Mouse (Mus musculus) testis, adult 2 months (tissue): ENCODE measurements around the gene Kcnc1. TPM values are rescaled to one million over a fixed set of nuclear protein-coding genes. Genes with fewer than 3 reads are reported as not detected.

Experiments
- H3K27ac ChIP-seq: fragments of 200-500 bp; 2 replicates; pipeline ENCODE4 v1.5.1; 2012; ENCODE audit warnings: low read depth, low read length; ENCODE audit not compliant: control insufficient read depth, insufficient read depth
- H3K27me3 ChIP-seq: fragments of 200-500 bp; 2 replicates; pipeline ENCODE4 v1.6.1; 2012; ENCODE audit warnings: mild to moderate bottlenecking, low read length, moderate library complexity; ENCODE audit not compliant: control insufficient read depth, insufficient read depth
- H3K36me3 ChIP-seq: fragments of 200-500 bp; 2 replicates; pipeline ENCODE4 v1.6.1; 2012; ENCODE audit warnings: mild to moderate bottlenecking, low read length; ENCODE audit not compliant: control insufficient read depth, insufficient read depth
- H3K4me1 ChIP-seq: fragments of 200-500 bp; 2 replicates; pipeline ENCODE4 v1.6.1; 2012; ENCODE audit warnings: low read length; ENCODE audit not compliant: control insufficient read depth, insufficient read depth
- H3K4me3 ChIP-seq: fragments of 200-500 bp; 2 replicates; pipeline ENCODE4 v1.5.1; 2012; ENCODE audit warnings: low read depth, mild to moderate bottlenecking, low read length, moderate library complexity, mixed read lengths; ENCODE audit not compliant: control insufficient read depth
- CTCF ChIP-seq: fragments of 200-500 bp; IDR thresholded peaks from 2 replicates; pipeline ENCODE4 v1.5.1; 2012; ENCODE audit warnings: low read depth, mild to moderate bottlenecking, inconsistent platforms, low read length, moderate library complexity; ENCODE audit not compliant: control insufficient read depth, insufficient read depth, insufficient replicate concordance
- POLR2A ChIP-seq: fragments of 200-500 bp; IDR thresholded peaks from 2 replicates; pipeline ENCODE4 v1.6.1; 2012; ENCODE audit warnings: low read depth, mild to moderate bottlenecking, inconsistent platforms, low read length, moderate library complexity; ENCODE audit not compliant: control insufficient read depth
- polyA plus RNA-seq: library from polyadenylated mRNA; depleted of rRNA; stranded (reverse); fragments of >200 nt; gene quantifications from 2 replicates; pipeline ENCODE4 v1.2.3, GENCODE M21; 2012; rRNA removed

Kcnc1 gene
- polyA plus RNA-seq, 1 experiment, result 14.6 TPM

GRCm38 (mm10) chr7:46482099-46482531 lies 85.8 kb downstream of the Kcnc1 start:
- TF ChIP-seq POLR2A (no peak), CTCF (no peak)
- H3K27me3 ChIP-seq, result no peaks in the 10 kb centered on the region
- no peak overlapping the region for H3K27ac ChIP-seq

GRCm38 (mm10) chr7:46483050-46483449 lies 86.8 kb downstream of the Kcnc1 start:
- H3K4me3 ChIP-seq, result no peak overlapping the region

More at GRCm38 (mm10) chr7:46482099-46482531, 85.8 kb downstream of the Kcnc1 start:
- H3K36me3 ChIP-seq, result no peaks in the 10 kb centered on the region
- no peak overlapping the region for H3K4me3 ChIP-seq
- peaks cover 4% of the 10 kb centered on the region for H3K4me1 ChIP-seq

GRCm38 (mm10) chr7:46484223-46484622 lies 87.9 kb downstream of the Kcnc1 start:
- Histone ChIP-seq H3K27me3 (no peaks in the 10 kb centered on the region), H3K27ac (no peak overlapping the region), H3K36me3 (no peaks in the 10 kb centered on the region), H3K4me3 (no peak overlapping the region), H3K4me1 (peaks cover 4% of the 10 kb centered on the region)
- no peak for TF ChIP-seq POLR2A
- no peak for TF ChIP-seq CTCF

More at GRCm38 (mm10) chr7:46483050-46483449, 86.8 kb downstream of the Kcnc1 start:
- no peaks in the 10 kb centered on the region for H3K36me3 ChIP-seq
- H3K27ac ChIP-seq, result no peak overlapping the region
- no peaks in the 10 kb centered on the region for H3K27me3 ChIP-seq
- TF ChIP-seq CTCF, result no peak
- TF ChIP-seq POLR2A, result no peak
- H3K4me1 ChIP-seq, result peaks cover 4% of the 10 kb centered on the region

- Histone ChIP-seq H3K27ac (no peak overlapping the region), H3K36me3 (no peaks in the 10 kb centered on the region), H3K4me3 (no peak overlapping the region), H3K4me1 (no peaks in the 10 kb centered on the region), H3K27me3 (no peaks in the 10 kb centered on the region)
- TF ChIP-seq CTCF, result no peak
- no peak for TF ChIP-seq POLR2A
Observed at GRCm38 (mm10) chr7:46486761-46487160, 90.5 kb downstream of the Kcnc1 start.

GRCm38 (mm10) chr7:46487354-46487753 lies 91.1 kb downstream of the Kcnc1 start:
- Histone ChIP-seq H3K27me3 (no peaks in the 10 kb centered on the region), H3K4me3 (no peak overlapping the region), H3K36me3 (no peaks in the 10 kb centered on the region), H3K4me1 (no peaks in the 10 kb centered on the region), H3K27ac (no peak overlapping the region)
- TF ChIP-seq CTCF, result no peak
- no peak for TF ChIP-seq POLR2A

Other genes with a start within 250 kb of the Kcnc1 start
- 1.3 and 1.4 TPM in 2 replicates for gene Abcc8, start 216.5 kb upstream of the Kcnc1 start, polyA plus RNA-seq
- 2.8 and 3.0 TPM in 2 replicates for gene Ush1c, start 158.0 kb upstream of the Kcnc1 start, polyA plus RNA-seq
- gene Otog, start 155.5 kb upstream of the Kcnc1 start, polyA plus RNA-seq, result 0.71 and 0.77 TPM in 2 replicates
- gene Myod1, start 20.0 kb upstream of the Kcnc1 start, polyA plus RNA-seq, result 0.09 TPM in 1 of 2 replicates, not detected in the other
- 6.8 and 7.7 TPM in 2 replicates for gene Sergef, start 243.3 kb downstream of the Kcnc1 start, polyA plus RNA-seq